In genomic region chr3:55521776-55522175, GRCm38 (mm10) we compare ENCODE assay signal across 18 mouse cellular contexts. TPM values are rescaled to one million over a fixed set of nuclear protein-coding genes. Genes with fewer than 3 reads are reported as not detected.
A peak's percentile ranks its signal among the peaks of the same experiment; 100 is the strongest.
DNase-seq lines count a peak whose midpoint lies in the region; ATAC-seq and TF ChIP-seq lines count a peak whose summit lies in the region.
"Had no signal": no experiment of that assay in that cellular context is flagged by ENCODE, and none has a peak within 500 bp of the region (broad histone marks: within the 10 kb centered on the region; RNA-seq: fewer than 3 reads in every experiment).

No protein-coding gene starts in this region.

- no peak for TF ChIP-seq CTCF in forebrain, postnatal 0 days (IDR thresholded peaks at IDR 0.05; ENCODE audit: low read depth)

- H3K36me3 ChIP-seq in midbrain, embryonic 13.5 days: peaks cover 9% of the 10 kb centered on the region
- no peaks in the 10 kb centered on the region for H3K36me3 ChIP-seq in midbrain, embryonic 11.5 days (ENCODE audit: control insufficient read depth, insufficient read depth, low read length)
- peaks cover 20% of the 10 kb centered on the region for H3K36me3 ChIP-seq in forebrain, postnatal 0 days (ENCODE audit: insufficient read depth)
- H3K36me3 ChIP-seq in neural tube, embryonic 15.5 days: peaks cover 3% of the 10 kb centered on the region; the same call in 1 of the 2 replicates

- H3K4me3 ChIP-seq in midbrain, embryonic 13.5 days (replicated peaks): no peak overlapping the region
- H3K4me3 ChIP-seq in midbrain, embryonic 11.5 days (ENCODE audit: low read depth, low read length): no peak overlapping the region
- no peak overlapping the region for H3K4me3 ChIP-seq in forebrain, postnatal 0 days (ENCODE audit: low read depth, low read length)
- H3K4me3 ChIP-seq in neural tube, embryonic 15.5 days (replicated peaks): no peak overlapping the region
- H3K4me3 ChIP-seq: megakaryocyte, embryonic 14.5 days had no signal

- peak; percentile 11 for DNase-seq in embryo, embryonic 10.5 days (ENCODE audit: low spot score)
- no peak for DNase-seq in embryo, embryonic 11 days
- DNase-seq in midbrain, embryonic 11.5 days (ENCODE audit: low spot score, missing footprints): no peak
- DNase-seq in forebrain, postnatal 0 days: peak; percentile 74
- DNase-seq in urinary bladder, adult 18-20 months (ENCODE audit: low spot score in 2 of 2): no peak
- no peak for DNase-seq in ovary, postnatal 10 days (ENCODE audit: low spot score)
- DNase-seq: adrenal gland, postnatal 10 days; lung, embryonic 14.5 days; thymus, postnatal 14 days had no signal

- 47% methylated on average over 8 of the region's 8 CpGs for WGBS in midbrain, embryonic 13.5 days
- WGBS in midbrain, embryonic 11.5 days: 74% methylated on average over 8 of the region's 8 CpGs
- 31% methylated on average over 8 of the region's 8 CpGs for whole genome bisulfite sequencing in forebrain, postnatal 0 days
- 38% methylated on average over 8 of the region's 8 CpGs for WGBS in neural tube, embryonic 15.5 days

- ATAC-seq in midbrain, embryonic 13.5 days: 0 out of 2 replicates have a peak, but pooled peaks have one; percentile 6
- no peak for ATAC-seq in midbrain, embryonic 11.5 days (ENCODE audit: low FRiP score)
- peak; percentile 49 for ATAC-seq in forebrain, postnatal 0 days
- ATAC-seq in neural tube, embryonic 15.5 days (ENCODE audit: low FRiP score): no peak

- H3K4me1 ChIP-seq in midbrain, embryonic 13.5 days (replicated peaks): peaks cover 65% of the 10 kb centered on the region
- H3K4me1 ChIP-seq in midbrain, embryonic 11.5 days (ENCODE audit: control insufficient read depth, insufficient read depth, low read length): peaks cover 44% of the 10 kb centered on the region
- peaks cover 13% of the 10 kb centered on the region for H3K4me1 ChIP-seq in forebrain, postnatal 0 days (ENCODE audit: insufficient read depth)
- H3K4me1 ChIP-seq in neural tube, embryonic 15.5 days: peaks cover 61% of the 10 kb centered on the region

- H3K9ac ChIP-seq in midbrain, embryonic 13.5 days (replicated peaks): no peak overlapping the region
- H3K9ac ChIP-seq in midbrain, embryonic 11.5 days (ENCODE audit: low read length): no peak overlapping the region
- H3K9ac ChIP-seq in forebrain, postnatal 0 days: no peak overlapping the region
- no peak overlapping the region for H3K9ac ChIP-seq in neural tube, embryonic 15.5 days (replicated peaks)
- H3K9ac ChIP-seq: lung, embryonic 14.5 days had no signal

- no peak overlapping the region; the same call in 1 of the 2 replicates for H3K4me2 ChIP-seq in midbrain, embryonic 13.5 days (replicated peaks)
- no peak overlapping the region for H3K4me2 ChIP-seq in midbrain, embryonic 11.5 days
- H3K4me2 ChIP-seq in forebrain, postnatal 0 days (ENCODE audit: low read depth): no peak overlapping the region
- H3K4me2 ChIP-seq in neural tube, embryonic 15.5 days: no peak overlapping the region
- H3K4me2 ChIP-seq: lung, embryonic 14.5 days had no signal

- H3K27me3 ChIP-seq in midbrain, embryonic 13.5 days: no peaks in the 10 kb centered on the region
- no peaks in the 10 kb centered on the region for H3K27me3 ChIP-seq in midbrain, embryonic 11.5 days (ENCODE audit: control insufficient read depth, insufficient read depth, low read length)
- H3K27me3 ChIP-seq in forebrain, postnatal 0 days (ENCODE audit: insufficient read depth, low read length): no peaks in the 10 kb centered on the region
- no peaks in the 10 kb centered on the region for H3K27me3 ChIP-seq in neural tube, embryonic 15.5 days (replicated peaks)

- H3K9me3 ChIP-seq in midbrain, embryonic 13.5 days: no peaks in the 10 kb centered on the region
- H3K9me3 ChIP-seq in midbrain, embryonic 11.5 days (ENCODE audit: control insufficient read depth, low read length): no peaks in the 10 kb centered on the region
- no peaks in the 10 kb centered on the region for H3K9me3 ChIP-seq in forebrain, postnatal 0 days (ENCODE audit: low read length)
- H3K9me3 ChIP-seq in neural tube, embryonic 15.5 days (replicated peaks): no peaks in the 10 kb centered on the region
- H3K9me3 ChIP-seq: megakaryocyte, embryonic 14.5 days had no signal

- H3K27ac ChIP-seq in midbrain, embryonic 13.5 days: peak overlapping the region; percentile 91
- H3K27ac ChIP-seq in midbrain, embryonic 11.5 days (ENCODE audit: low read depth, low read length): no peak overlapping the region
- peak overlapping the region; percentile 50 for H3K27ac ChIP-seq in forebrain, postnatal 0 days (ENCODE audit: low read depth, low read length)
- peak overlapping the region; percentile 46 for H3K27ac ChIP-seq in neural tube, embryonic 15.5 days (replicated peaks)
- H3K27ac ChIP-seq: kidney, postnatal 0 days had no signal

RNA-seq across cellular contexts. Expression of gene Gm21954, which starts 49.8 kb away (rescaled TPM):
- not detected in 2 replicates for polyA plus RNA-seq in midbrain, embryonic 13.5 days (2015; fragmentation: Nextera tagmentation; extraction: Ambion mirVana)
- not detected in 2 replicates for polyA plus RNA-seq in midbrain, embryonic 11.5 days (2014; fragmentation: Nextera tagmentation; extraction: Ambion mirVana)
- not detected in 2 replicates for total RNA-seq in forebrain, postnatal 0 days (2014; rRNA removed)
- polyA plus RNA-seq in forebrain, postnatal 0 days (2015; fragmentation: Nextera tagmentation; extraction: Ambion mirVana): not detected in 2 replicates
- not detected in 2 replicates for polyA plus RNA-seq in neural tube, embryonic 15.5 days (2015; fragmentation: Nextera tagmentation; extraction: Ambion mirVana)
- total RNA-seq: adrenal gland, postnatal 10 days; hematopoietic stem cell, adult 5-6 weeks; left cerebral cortex, postnatal 25 days had no signal
- polyA plus RNA-seq: C2C12; cortical plate, adult 2 months; gonadal fat pad, adult 2 months; kidney, postnatal 0 days; lung, embryonic 14.5 days had no signal

Comparison
In these comparisons a context has a peak if more than half of its experiments do, and no peak if none do; other contexts are left out.
1. DNase-seq: peak in embryo, embryonic 10.5 days (single experiment) and forebrain, postnatal 0 days (single experiment); none in embryo, embryonic 11 days (single experiment), midbrain, embryonic 11.5 days (single experiment), urinary bladder, adult 18-20 months (0 of 2) and ovary, postnatal 10 days (single experiment).
2. ATAC-seq: peak in midbrain, embryonic 13.5 days (single experiment) and forebrain, postnatal 0 days (single experiment); none in midbrain, embryonic 11.5 days (single experiment) and neural tube, embryonic 15.5 days (single experiment).